Mouse (Mus musculus) heart, embryonic 15.5 days (tissue): ENCODE results near the gene Ccdc155. TPM values are rescaled to one million over a fixed set of nuclear protein-coding genes. Genes with fewer than 3 reads are reported as not detected.

Source experiments
- ATAC-seq: fragments of 200-750 bp; cut with Nextera tagmentation; replicated peaks from 2 replicates; pipeline ENCODE4 v1.8.0; 2017; ENCODE audit warnings: low read depth, moderate TSS enrichment; ENCODE audit not compliant: insufficient number of reproducible peaks, insufficient read depth, low FRiP score
- H3K27ac ChIP-seq: fragments of 300-500 bp; sonication (generic); 2 replicates; pipeline ENCODE4 v1.5.1; 2015; ENCODE audit warnings: mild to moderate bottlenecking, inconsistent platforms
- H3K27me3 ChIP-seq: fragments of 300-500 bp; sonication (generic); 2 replicates; pipeline ENCODE4 v1.6.1; 2015; ENCODE audit warnings: inconsistent platforms
- H3K36me3 ChIP-seq: fragments of 300-500 bp; sonication (generic); 2 replicates; pipeline ENCODE4 v1.6.1; 2015; ENCODE audit warnings: mild to moderate bottlenecking, inconsistent platforms
- H3K4me1 ChIP-seq: fragments of 300-500 bp; sonication (generic); replicated peaks from 2 replicates; pipeline ENCODE4 v1.6.1; 2015; ENCODE audit warnings: inconsistent platforms
- H3K4me2 ChIP-seq: fragments of 300-500 bp; sonication (generic); 2 replicates; pipeline ENCODE4 v1.6.1; 2015; ENCODE audit warnings: inconsistent platforms, mild to moderate bottlenecking, moderate library complexity
- H3K4me3 ChIP-seq: fragments of 300-500 bp; sonication (generic); 2 replicates; pipeline ENCODE4 v1.5.1; 2015; ENCODE audit warnings: mild to moderate bottlenecking, inconsistent platforms
- H3K9ac ChIP-seq: fragments of 300-500 bp; sonication (generic); 2 replicates; pipeline ENCODE4 v1.6.1; 2015; ENCODE audit warnings: mild to moderate bottlenecking, inconsistent platforms
- H3K9me3 ChIP-seq: fragments of 300-500 bp; sonication (generic); replicated peaks from 2 replicates; pipeline ENCODE4 v1.6.1; 2016; ENCODE audit warnings: inconsistent platforms
- WGBS: fragments of 180-500 bp; shearing (Covaris S2); methylation state at CpG from one replicate; pipeline ENCODE4 v1.1.7; 2015; ENCODE audit warnings: mixed read lengths; 5-methylcytosine and 5-hydroxymethylcytosine counted together
- polyA plus RNA-seq: library from polyadenylated mRNA; unstranded; fragments of >200 nt; fragmentation: Nextera tagmentation; extraction: Ambion mirVana; gene quantifications from 2 replicates; pipeline ENCODE4 v1.2.1, GENCODE M21; 2015

Ccdc155 gene
- polyA plus RNA-seq, 1 experiment from 2014 or later, result 0.53 TPM

- no peak overlapping the region for H3K4me3 ChIP-seq
- H3K9me3 ChIP-seq, result no peaks in the 10 kb centered on the region
- H3K27me3 ChIP-seq, result no peaks in the 10 kb centered on the region
- no peak for ATAC-seq
- H3K4me2 ChIP-seq, result no peak overlapping the region
- 0 out of 2 replicates have a peak, but pooled peaks cover 11% of the 10 kb centered on the region for H3K36me3 ChIP-seq
- peaks cover 9% of the 10 kb centered on the region for H3K4me1 ChIP-seq
- 84% methylated on average over 13 of the region's 13 CpGs for WGBS
- no peak overlapping the region for H3K9ac ChIP-seq
- H3K27ac ChIP-seq, result no peak overlapping the region
These were observed 60.1 kb downstream of the Ccdc155 start for GRCm38 (mm10) chr7:45144368-45145174.

DNA sequence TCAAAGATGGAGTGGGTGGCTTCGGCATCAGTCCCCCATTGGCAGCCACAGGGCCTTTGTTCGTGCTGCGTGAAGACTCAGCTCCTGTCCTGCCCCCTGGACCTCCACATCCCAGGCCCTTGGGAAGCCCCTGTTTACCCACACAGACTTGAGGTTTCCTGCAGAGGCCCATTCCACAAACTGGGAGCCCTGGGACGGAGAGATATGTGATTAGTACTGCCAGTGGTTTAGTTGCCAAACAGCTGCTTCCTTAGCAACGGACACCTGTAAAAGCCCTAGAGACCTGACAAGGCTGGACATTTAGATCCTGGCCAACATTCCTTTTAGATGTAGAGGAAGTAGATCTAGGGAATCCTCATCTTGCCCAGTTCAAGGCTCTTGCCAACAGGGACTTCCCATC lies 62.8 kb downstream of the Ccdc155 start:
- Histone ChIP-seq H3K4me1 (peaks cover 4% of the 10 kb centered on the region; the same call in 1 of the 2 replicates), H3K27me3 (no peaks in the 10 kb centered on the region), H3K27ac (no peak overlapping the region), H3K4me2 (no peak overlapping the region), H3K4me3 (no peak overlapping the region), H3K9me3 (no peaks in the 10 kb centered on the region), H3K36me3 (0 out of 2 replicates have a peak, but pooled peaks cover 11% of the 10 kb centered on the region), H3K9ac (no peak overlapping the region)
- WGBS, result 81% methylated on average over 5 of the region's 5 CpGs
- ATAC-seq, result no peak

DNA sequence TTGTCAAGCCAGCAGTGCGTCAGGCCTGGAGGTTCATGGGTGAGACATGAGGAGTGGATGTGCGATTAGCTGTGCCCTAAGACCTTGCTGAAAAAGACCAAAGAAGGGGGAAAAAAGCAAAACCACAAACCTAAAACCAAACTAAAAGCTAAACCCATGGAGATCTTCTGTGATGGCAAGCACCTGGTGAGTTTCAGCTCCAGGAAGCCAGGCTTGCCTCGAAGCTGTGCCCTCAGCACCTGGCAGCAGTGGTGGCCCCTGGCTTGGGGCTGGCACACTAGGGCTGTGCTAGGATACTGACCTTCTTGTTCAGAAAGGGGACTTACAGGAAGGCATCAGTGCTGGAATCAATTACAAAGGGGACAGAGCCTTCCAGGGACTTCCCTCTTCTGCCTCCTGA lies 63.4 kb downstream of the Ccdc155 start:
- peaks cover 4% of the 10 kb centered on the region; the same call in 1 of the 2 replicates for H3K4me1 ChIP-seq
- no peak overlapping the region for H3K27ac ChIP-seq
- no peak overlapping the region for H3K4me2 ChIP-seq
- WGBS, result 89% methylated on average over 3 of the region's 3 CpGs
- H3K27me3 ChIP-seq, result no peaks in the 10 kb centered on the region
- ATAC-seq, result no peak
- no peak overlapping the region for H3K9ac ChIP-seq
- H3K9me3 ChIP-seq, result no peaks in the 10 kb centered on the region
- H3K4me3 ChIP-seq, result no peak overlapping the region
- H3K36me3 ChIP-seq, result 0 out of 2 replicates have a peak, but pooled peaks cover 11% of the 10 kb centered on the region

GRCm38 (mm10) chr7:45139904-45140723 lies 64.6 kb downstream of the Ccdc155 start:
- Histone ChIP-seq H3K27ac (no peak overlapping the region), H3K4me2 (no peak overlapping the region), H3K9ac (no peak overlapping the region), H3K36me3 (0 out of 2 replicates have a peak, but pooled peaks cover 5% of the 10 kb centered on the region), H3K4me1 (peaks cover 9% of the 10 kb centered on the region), H3K9me3 (no peaks in the 10 kb centered on the region), H3K27me3 (no peaks in the 10 kb centered on the region), H3K4me3 (no peak overlapping the region)
- 70% methylated on average over 8 of the region's 8 CpGs for WGBS
- no peak for ATAC-seq

GRCm38 (mm10) chr7:45138403-45138802 lies 66.3 kb downstream of the Ccdc155 start:
- no peak overlapping the region for H3K27ac ChIP-seq
- no peak overlapping the region for H3K9ac ChIP-seq

GRCm38 (mm10) chr7:45137171-45138006 lies 67.3 kb downstream of the Ccdc155 start:
- Histone ChIP-seq H3K36me3 (no peaks in the 10 kb centered on the region), H3K4me2 (no peak overlapping the region), H3K4me3 (no peak overlapping the region), H3K9me3 (no peaks in the 10 kb centered on the region), H3K9ac (no peak overlapping the region), H3K27me3 (no peaks in the 10 kb centered on the region), H3K4me1 (peaks cover 20% of the 10 kb centered on the region), H3K27ac (no peak overlapping the region)
- ATAC-seq, result no peak
- WGBS, result 57% methylated on average over 12 of the region's 12 CpGs

More at GRCm38 (mm10) chr7:45138403-45138802, 66.3 kb downstream of the Ccdc155 start:
- H3K4me2 ChIP-seq, result no peak overlapping the region
- H3K9me3 ChIP-seq, result no peaks in the 10 kb centered on the region
- H3K4me3 ChIP-seq, result no peak overlapping the region
- H3K27me3 ChIP-seq, result no peaks in the 10 kb centered on the region
- H3K4me1 ChIP-seq, result peaks cover 20% of the 10 kb centered on the region
- H3K36me3 ChIP-seq, result no peaks in the 10 kb centered on the region
- 84% methylated on average over 1 of the region's 1 CpGs for WGBS
- no peak for ATAC-seq

DNA sequence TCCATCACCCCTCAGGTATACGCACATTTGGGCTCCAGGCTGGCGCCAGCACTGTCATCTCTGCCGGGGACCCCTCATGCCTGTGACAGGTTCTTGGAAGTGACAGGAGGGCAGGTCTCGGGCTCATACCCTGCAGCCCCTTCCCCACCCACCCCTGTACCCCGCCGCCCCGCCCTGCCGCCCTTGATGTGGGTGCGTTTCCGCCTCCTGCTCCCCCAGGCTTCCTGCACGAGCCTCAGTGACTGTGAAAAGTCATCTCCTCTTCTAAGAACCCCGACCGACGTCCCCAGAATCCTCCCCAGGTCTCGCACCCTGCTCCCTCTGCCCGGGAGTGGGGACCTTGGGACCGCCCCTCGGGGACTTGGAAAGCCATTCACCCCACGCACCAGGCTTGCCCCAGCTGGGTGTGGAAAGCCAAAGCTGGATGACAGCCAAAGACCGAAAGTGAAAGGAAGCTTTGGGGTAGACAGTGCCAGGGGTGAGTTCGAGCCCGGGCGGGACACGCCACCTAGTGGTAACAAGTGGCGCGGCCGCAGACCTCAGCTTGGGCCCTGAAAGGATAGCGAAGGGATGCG lies 68.6 kb downstream of the Ccdc155 start, which contains the start of the genes Gm45713 and Flt3l:
Gene Gm45713, minus strand, starts transcription at position 239 of the 575 bp plus-strand sequence.
Gene Flt3l, minus strand, starts transcription at position 440 of the 575 bp plus-strand sequence.
- no peaks in the 10 kb centered on the region for H3K27me3 ChIP-seq
- H3K9me3 ChIP-seq, result no peaks in the 10 kb centered on the region
- H3K27ac ChIP-seq, result peak within 1 kb of the TSS; percentile 29; the same call in 1 of the 2 replicates
- WGBS, result 2% methylated on average over 29 of the region's 29 CpGs
- peak; percentile 77 for ATAC-seq
- peak within 1 kb of the TSS; percentile 65 for H3K9ac ChIP-seq
- H3K4me1 ChIP-seq, result peaks cover 20% of the 10 kb centered on the region
- peak within 1 kb of the TSS; percentile 59 for H3K4me3 ChIP-seq
- peak within 1 kb of the TSS; percentile 78 for H3K4me2 ChIP-seq
- H3K36me3 ChIP-seq, result no peaks in the 10 kb centered on the region

GRCm38 (mm10) chr7:45135370-45135769 lies 69.3 kb downstream of the Ccdc155 start:
- no peak overlapping the region for H3K9ac ChIP-seq

GRCm38 (mm10) chr7:45134544-45135026 lies 70.1 kb downstream of the Ccdc155 start:
- H3K4me1 ChIP-seq, result peaks cover 25% of the 10 kb centered on the region
- no peaks in the 10 kb centered on the region for H3K27me3 ChIP-seq
- no peaks in the 10 kb centered on the region for H3K9me3 ChIP-seq
- WGBS, result 13% methylated on average over 12 of the region's 12 CpGs
- peak overlapping the region; percentile 78; the same call in 1 of the 2 replicates for H3K4me2 ChIP-seq
- no peak overlapping the region for H3K9ac ChIP-seq
- no peak overlapping the region for H3K27ac ChIP-seq
- 0 out of 2 replicates have a peak, but pooled peaks have one; percentile 25 for ATAC-seq
- no peaks in the 10 kb centered on the region for H3K36me3 ChIP-seq
- H3K4me3 ChIP-seq, result no peak overlapping the region; the same call in 1 of the 2 replicates

More at GRCm38 (mm10) chr7:45135370-45135769, 69.3 kb downstream of the Ccdc155 start:
- Histone ChIP-seq H3K9me3 (no peaks in the 10 kb centered on the region), H3K27ac (no peak overlapping the region), H3K4me1 (peaks cover 20% of the 10 kb centered on the region), H3K36me3 (no peaks in the 10 kb centered on the region), H3K4me2 (peak overlapping the region; percentile 78), H3K4me3 (peak overlapping the region; percentile 59), H3K27me3 (no peaks in the 10 kb centered on the region)
- ATAC-seq, result no peak
- WGBS, result 69% methylated on average over 3 of the region's 3 CpGs
